Mouse (Mus musculus) hindbrain, embryonic 12.5 days (tissue): Measurements from ENCODE around the gene Rab43. TPM values are rescaled to one million over a fixed set of nuclear protein-coding genes. Genes with fewer than 3 reads are reported as not detected.

ENCODE experiments used
- ATAC-seq: fragments of 200-750 bp; cut with Nextera tagmentation; 2 replicates; pipeline ENCODE4 v1.8.0; 2017; ENCODE audit warnings: moderate TSS enrichment; ENCODE audit not compliant: low FRiP score
- H3K27ac ChIP-seq: fragments of 300-500 bp; sonication (generic); 2 replicates; pipeline ENCODE4 v1.5.1; 2016; ENCODE audit warnings: mild to moderate bottlenecking
- H3K27me3 ChIP-seq: fragments of 300-500 bp; sonication (generic); 2 replicates; pipeline ENCODE4 v1.6.1; 2016; ENCODE audit warnings: mild to moderate bottlenecking
- H3K36me3 ChIP-seq: fragments of 300-500 bp; sonication (generic); 2 replicates; pipeline ENCODE4 v1.6.1; 2016; ENCODE audit warnings: mild to moderate bottlenecking
- H3K4me1 ChIP-seq: fragments of 300-500 bp; sonication (generic); 2 replicates; pipeline ENCODE4 v1.6.1; 2016
- H3K4me2 ChIP-seq: fragments of 300-500 bp; sonication (generic); replicated peaks from 2 replicates; pipeline ENCODE4 v1.6.1; 2016; ENCODE audit warnings: mild to moderate bottlenecking
- H3K4me3 ChIP-seq: fragments of 300-500 bp; sonication (generic); 2 replicates; pipeline ENCODE4 v1.5.1; 2016; ENCODE audit warnings: mild to moderate bottlenecking
- H3K9ac ChIP-seq: fragments of 300-500 bp; sonication (generic); 2 replicates; pipeline ENCODE4 v1.6.1; 2016; ENCODE audit warnings: mild to moderate bottlenecking, moderate library complexity
- H3K9me3 ChIP-seq: fragments of 300-500 bp; sonication (generic); replicated peaks from 2 replicates; pipeline ENCODE4 v1.6.1; 2016; ENCODE audit warnings: mild to moderate bottlenecking
- WGBS: fragments of 180-500 bp; shearing (Covaris S2); methylation state at CpG from one replicate; pipeline ENCODE4 v1.1.7; 2016; 5-methylcytosine and 5-hydroxymethylcytosine counted together
- polyA plus RNA-seq: library from polyadenylated mRNA; unstranded; fragments of >200 nt; fragmentation: Nextera tagmentation; extraction: Ambion mirVana; gene quantifications from 2 replicates; pipeline ENCODE4 v1.2.1, GENCODE M21; 2016

The Rab43 gene
- polyA plus RNA-seq, 1 experiment from 2014 or later = 12.2 TPM

GRCm38 (mm10) chr6:87807735-87808440, 4.1 kb downstream of the Rab43 start:
- H3K27me3 ChIP-seq = peaks cover 3% of the 10 kb centered on the region; the same call in 1 of the 2 replicates

GRCm38 (mm10) chr6:87806857-87807256, 5.1 kb downstream of the Rab43 start:
- no peaks in the 10 kb centered on the region for H3K27me3 ChIP-seq
- no peak overlapping the region for H3K27ac ChIP-seq
- no peaks in the 10 kb centered on the region for H3K36me3 ChIP-seq
- no peak overlapping the region for H3K4me2 ChIP-seq
- 54% methylated on average over 2 of the region's 2 CpGs for WGBS
- H3K4me3 ChIP-seq = no peak overlapping the region
- H3K9ac ChIP-seq = no peak overlapping the region
- no peak for ATAC-seq
- H3K4me1 ChIP-seq = peaks cover 6% of the 10 kb centered on the region
- no peaks in the 10 kb centered on the region for H3K9me3 ChIP-seq

More at GRCm38 (mm10) chr6:87807735-87808440, 4.1 kb downstream of the Rab43 start:
- no peaks in the 10 kb centered on the region for H3K36me3 ChIP-seq
- H3K4me2 ChIP-seq = no peak overlapping the region
- WGBS = 88% methylated on average over 4 of the region's 4 CpGs
- ATAC-seq = no peak
- H3K27ac ChIP-seq = no peak overlapping the region
- peaks cover 6% of the 10 kb centered on the region for H3K4me1 ChIP-seq
- no peak overlapping the region for H3K9ac ChIP-seq
- H3K4me3 ChIP-seq = no peak overlapping the region
- H3K9me3 ChIP-seq = no peaks in the 10 kb centered on the region

GRCm38 (mm10) chr6:87806028-87806427, 5.9 kb downstream of the Rab43 start:
- Histone ChIP-seq H3K4me2 (no peak overlapping the region), H3K9ac (no peak overlapping the region), H3K9me3 (no peaks in the 10 kb centered on the region), H3K27ac (no peak overlapping the region), H3K4me3 (no peak overlapping the region), H3K36me3 (no peaks in the 10 kb centered on the region), H3K4me1 (peaks cover 4% of the 10 kb centered on the region), H3K27me3 (no peaks in the 10 kb centered on the region)
- ATAC-seq = no peak
- 82% methylated on average over 2 of the region's 2 CpGs for WGBS

GRCm38 (mm10) chr6:87805448-87805847, 6.5 kb downstream of the Rab43 start:
- 94% methylated on average over 7 of the region's 7 CpGs for WGBS
- H3K4me2 ChIP-seq = no peak overlapping the region
- no peak overlapping the region for H3K9ac ChIP-seq

GRCm38 (mm10) chr6:87804886-87805285, 7.1 kb downstream of the Rab43 start:
- no peak overlapping the region for H3K9ac ChIP-seq
- no peaks in the 10 kb centered on the region for H3K36me3 ChIP-seq
- no peaks in the 10 kb centered on the region for H3K4me1 ChIP-seq
- H3K27ac ChIP-seq = no peak overlapping the region
- no peak for ATAC-seq
- no peak overlapping the region for H3K4me2 ChIP-seq
- H3K9me3 ChIP-seq = no peaks in the 10 kb centered on the region
- no peak overlapping the region for H3K4me3 ChIP-seq
- WGBS = 89% methylated on average over 7 of the region's 7 CpGs
- no peaks in the 10 kb centered on the region for H3K27me3 ChIP-seq

More at GRCm38 (mm10) chr6:87805448-87805847, 6.5 kb downstream of the Rab43 start:
- Histone ChIP-seq H3K4me3 (no peak overlapping the region), H3K9me3 (no peaks in the 10 kb centered on the region), H3K27me3 (no peaks in the 10 kb centered on the region), H3K4me1 (no peaks in the 10 kb centered on the region; the same call in 1 of the 2 replicates), H3K36me3 (no peaks in the 10 kb centered on the region), H3K27ac (no peak overlapping the region)
- no peak for ATAC-seq

GRCm38 (mm10) chr6:87804036-87804435, 7.9 kb downstream of the Rab43 start:
- Histone ChIP-seq H3K4me2 (no peak overlapping the region), H3K4me3 (no peak overlapping the region), H3K27me3 (no peaks in the 10 kb centered on the region), H3K4me1 (no peaks in the 10 kb centered on the region), H3K27ac (no peak overlapping the region), H3K36me3 (no peaks in the 10 kb centered on the region), H3K9me3 (no peaks in the 10 kb centered on the region), H3K9ac (no peak overlapping the region)
- 94% methylated on average over 1 of the region's 1 CpGs for WGBS
- no peak for ATAC-seq

- Histone ChIP-seq H3K27me3 (no peaks in the 10 kb centered on the region), H3K4me2 (no peak overlapping the region), H3K9me3 (no peaks in the 10 kb centered on the region), H3K27ac (no peak overlapping the region), H3K9ac (no peak overlapping the region), H3K4me3 (no peak overlapping the region), H3K36me3 (no peaks in the 10 kb centered on the region), H3K4me1 (no peaks in the 10 kb centered on the region)
- 91% methylated on average over 7 of the region's 7 CpGs for WGBS
- ATAC-seq = no peak
These were observed 9.5 kb downstream of the Rab43 start for GRCm38 (mm10) chr6:87802462-87802861.

GRCm38 (mm10) chr6:87799576-87799975, 12.4 kb downstream of the Rab43 start:
- no peaks in the 10 kb centered on the region for H3K27me3 ChIP-seq
- H3K36me3 ChIP-seq = no peaks in the 10 kb centered on the region
- H3K9me3 ChIP-seq = no peaks in the 10 kb centered on the region
- ATAC-seq = no peak
- no peak overlapping the region for H3K4me2 ChIP-seq
- H3K27ac ChIP-seq = no peak overlapping the region
- H3K4me3 ChIP-seq = no peak overlapping the region
- H3K4me1 ChIP-seq = 0 out of 2 replicates have a peak, but pooled peaks cover 3% of the 10 kb centered on the region
- WGBS = 91% methylated on average over 6 of the region's 6 CpGs
- no peak overlapping the region for H3K9ac ChIP-seq

GRCm38 (mm10) chr6:87797321-87797720, 14.6 kb downstream of the Rab43 start:
- 54% methylated on average over 2 of the region's 2 CpGs for WGBS
- Histone ChIP-seq H3K4me3 (no peak overlapping the region), H3K9me3 (no peaks in the 10 kb centered on the region), H3K4me2 (no peak overlapping the region), H3K36me3 (peaks cover 5% of the 10 kb centered on the region), H3K9ac (no peak overlapping the region), H3K4me1 (0 out of 2 replicates have a peak, but pooled peaks cover 3% of the 10 kb centered on the region), H3K27ac (no peak overlapping the region), H3K27me3 (no peaks in the 10 kb centered on the region)
- no peak for ATAC-seq

- H3K4me1 ChIP-seq = 0 out of 2 replicates have a peak, but pooled peaks cover 3% of the 10 kb centered on the region
- no peak overlapping the region for H3K4me2 ChIP-seq
- WGBS = 89% methylated on average over 6 of the region's 6 CpGs
- H3K27ac ChIP-seq = no peak overlapping the region
- no peaks in the 10 kb centered on the region for H3K27me3 ChIP-seq
- no peak overlapping the region for H3K9ac ChIP-seq
- H3K36me3 ChIP-seq = peaks cover 12% of the 10 kb centered on the region
- ATAC-seq = no peak
- H3K9me3 ChIP-seq = no peaks in the 10 kb centered on the region
- H3K4me3 ChIP-seq = no peak overlapping the region
These were observed 15.6 kb downstream of the Rab43 start for GRCm38 (mm10) chr6:87796251-87796880.

- Histone ChIP-seq H3K4me3 (no peak overlapping the region), H3K36me3 (peaks cover 12% of the 10 kb centered on the region), H3K27ac (no peak overlapping the region), H3K4me1 (0 out of 2 replicates have a peak, but pooled peaks cover 3% of the 10 kb centered on the region), H3K9ac (no peak overlapping the region), H3K27me3 (no peaks in the 10 kb centered on the region), H3K4me2 (no peak overlapping the region), H3K9me3 (no peaks in the 10 kb centered on the region)
- 55% methylated on average over 6 of the region's 6 CpGs for WGBS
- no peak for ATAC-seq
These were observed 16.4 kb downstream of the Rab43 start for GRCm38 (mm10) chr6:87795385-87796150.

- H3K9ac ChIP-seq = no peak overlapping the region
- H3K27ac ChIP-seq = no peak overlapping the region
- ATAC-seq = no peak
- no peaks in the 10 kb centered on the region for H3K9me3 ChIP-seq
- no peak overlapping the region for H3K4me2 ChIP-seq
- WGBS = 95% methylated on average over 10 of the region's 10 CpGs
- H3K4me1 ChIP-seq = peaks cover 12% of the 10 kb centered on the region
- no peaks in the 10 kb centered on the region for H3K27me3 ChIP-seq
- H3K36me3 ChIP-seq = peaks cover 15% of the 10 kb centered on the region
- H3K4me3 ChIP-seq = no peak overlapping the region
These were observed 18.0 kb downstream of the Rab43 start for GRCm38 (mm10) chr6:87793821-87794510.
